Mouse (Mus musculus) liver, postnatal 0 days (tissue): Measurements from ENCODE around the gene Alad.

Experiments
- CTCF ChIP-seq: sonication (generic); IDR thresholded peaks from 2 replicates; pipeline ENCODE4 v1.5.1; 2016; ENCODE audit warnings: antibody characterized with exemption, low read depth
- EP300 ChIP-seq: IDR thresholded peaks from 2 replicates; pipeline ENCODE4 v1.6.1; 2016; ENCODE audit warnings: antibody characterized with exemption, low read depth, mild to moderate bottlenecking

- TF ChIP-seq CTCF (no peak), EP300 (no peak)
These were observed 34.1 kb downstream of the Alad start for GRCm38 (mm10) chr4:62485450-62486161.
